Mouse (Mus musculus): Measurements from ENCODE around the gene Ier3. TPM values are rescaled to one million over a fixed set of nuclear protein-coding genes. Genes with fewer than 3 reads are reported as not detected.

Gene Ier3
- total RNA-seq (2023), result 2.2 TPM

GRCm38 (mm10) chr17:35821439-35822430, at the start of gene Ier3:
TSS of gene Ier3 (plus strand) at chr17:35821684.

DNA sequence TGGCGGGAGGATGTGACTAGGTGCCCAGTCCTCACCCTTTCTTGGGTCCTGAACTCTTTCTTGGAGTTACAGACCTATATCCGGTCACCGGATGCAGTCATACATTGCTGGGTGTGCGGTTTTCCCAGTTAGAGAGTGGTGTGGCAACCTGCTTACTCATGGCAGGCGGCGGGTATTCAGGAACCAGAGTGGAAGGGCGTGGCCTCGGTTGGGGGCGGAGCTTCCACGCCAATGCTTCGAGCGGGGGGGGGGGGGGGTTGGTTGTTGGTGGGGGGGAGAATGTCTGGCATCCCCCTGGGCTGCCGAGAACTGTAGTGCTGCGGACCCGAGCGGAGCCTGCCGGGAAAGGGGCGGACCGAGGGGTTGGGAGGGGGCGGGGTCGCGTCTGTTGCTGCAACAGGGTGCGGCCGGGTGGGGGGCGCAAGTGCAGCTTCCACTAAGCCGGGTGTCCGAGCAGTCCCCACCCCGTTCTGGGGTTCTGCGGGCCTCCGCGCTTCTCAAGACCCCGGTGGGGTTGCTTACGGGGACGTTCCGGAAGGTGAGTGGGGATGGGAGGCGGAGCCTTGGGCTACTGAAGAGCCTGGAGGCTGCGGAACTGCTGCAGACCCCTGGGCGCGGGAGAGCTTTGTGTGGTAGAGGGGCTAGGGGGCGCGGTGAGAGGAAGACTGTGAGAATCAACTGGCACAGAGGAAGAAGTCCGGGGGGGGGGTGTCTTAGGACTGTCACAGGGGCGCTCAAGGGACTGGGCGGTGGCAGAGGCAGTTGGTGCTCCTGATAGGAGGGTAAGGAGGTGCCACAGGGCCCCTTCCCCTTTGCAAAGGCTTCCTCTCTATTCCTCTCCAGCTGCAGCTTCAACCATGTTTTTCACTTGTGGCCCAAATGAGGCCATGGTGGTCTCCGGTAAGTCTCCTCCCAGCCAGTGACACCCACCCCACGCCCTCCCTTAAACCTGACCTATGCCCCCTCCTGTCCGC, 1.8 kb downstream of the Ier3 start, which contains the start of gene Flot1:
Gene Flot1 (plus strand): TSS at position 267 of the 974 bp plus-strand sequence.

DNA sequence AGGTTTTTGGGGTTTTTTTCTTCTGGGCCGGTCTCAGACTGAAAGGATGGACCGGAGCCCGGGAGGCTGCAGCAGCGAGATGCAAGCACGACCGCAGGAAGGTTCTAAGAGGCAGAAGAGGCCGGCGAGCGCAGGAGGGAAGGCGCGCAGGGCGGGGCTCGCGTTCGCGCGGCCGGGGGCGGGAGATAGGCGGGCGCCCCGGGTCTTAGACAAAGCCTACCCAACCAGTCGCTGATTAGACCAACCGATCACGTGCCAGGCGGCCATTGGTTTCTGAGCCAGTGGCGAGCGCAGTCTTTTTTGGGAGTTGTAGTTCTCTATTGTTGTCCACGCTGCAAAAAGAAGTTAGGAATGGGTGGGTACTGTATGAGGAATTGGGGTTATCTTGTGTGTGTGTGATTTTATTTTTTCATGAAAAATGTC, 16.6 kb downstream of the Ier3 start, which contains the start of gene Tubb5:
Gene Tubb5 (minus strand): TSS at position 185 of the 423 bp plus-strand sequence.

DNA sequence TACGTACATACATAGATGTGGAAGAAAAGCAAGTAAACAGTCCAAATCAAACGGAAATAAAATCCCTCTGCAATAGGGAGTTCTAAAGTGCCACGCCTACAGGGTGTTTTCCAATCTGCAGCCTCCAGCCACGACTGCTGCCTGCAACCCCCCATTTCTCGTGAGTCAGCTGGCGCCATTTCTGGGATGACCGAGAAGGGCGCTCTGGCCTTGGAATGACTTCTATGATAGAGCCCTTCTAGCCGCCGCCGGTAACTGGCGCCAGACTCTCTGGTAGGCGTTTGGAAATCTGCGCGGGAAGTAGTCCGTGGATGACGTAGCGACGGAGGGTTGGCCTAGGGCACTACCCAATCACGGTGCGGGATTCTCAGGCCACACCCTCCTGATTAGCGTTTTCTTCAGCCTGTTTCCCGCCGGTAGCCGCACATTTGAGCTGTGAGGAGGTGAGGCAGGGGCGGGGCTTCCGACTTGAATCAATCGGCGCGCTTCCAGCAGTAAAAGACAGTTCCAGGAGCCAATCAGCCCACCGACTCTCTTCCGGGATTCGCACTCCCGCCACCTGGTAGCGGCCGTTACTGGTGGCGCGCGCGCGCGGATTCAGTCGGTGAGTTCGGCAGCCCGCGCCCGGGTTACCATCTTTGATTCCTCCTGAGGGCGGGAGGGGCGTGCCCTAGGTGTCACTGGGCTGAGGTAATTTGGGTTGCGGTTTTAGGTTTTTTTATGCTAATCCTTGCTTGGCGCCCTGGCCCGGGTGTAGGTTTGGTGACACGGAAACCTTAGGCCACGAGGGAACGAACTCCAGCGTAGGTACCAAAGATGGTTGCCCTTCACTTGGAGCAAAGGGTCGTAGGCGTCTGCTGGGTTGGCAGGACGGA, 19.8 kb downstream of the Ier3 start, which contains the start of gene Mdc1:
Gene Mdc1 (plus strand): TSS at position 440 of the 875 bp plus-strand sequence.

GRCm38 (mm10) chr17:35861198-35861857, 39.8 kb downstream of the Ier3 start, which contains the start of gene Nrm:
TSS of gene Nrm (plus strand) at chr17:35861318.

DNA sequence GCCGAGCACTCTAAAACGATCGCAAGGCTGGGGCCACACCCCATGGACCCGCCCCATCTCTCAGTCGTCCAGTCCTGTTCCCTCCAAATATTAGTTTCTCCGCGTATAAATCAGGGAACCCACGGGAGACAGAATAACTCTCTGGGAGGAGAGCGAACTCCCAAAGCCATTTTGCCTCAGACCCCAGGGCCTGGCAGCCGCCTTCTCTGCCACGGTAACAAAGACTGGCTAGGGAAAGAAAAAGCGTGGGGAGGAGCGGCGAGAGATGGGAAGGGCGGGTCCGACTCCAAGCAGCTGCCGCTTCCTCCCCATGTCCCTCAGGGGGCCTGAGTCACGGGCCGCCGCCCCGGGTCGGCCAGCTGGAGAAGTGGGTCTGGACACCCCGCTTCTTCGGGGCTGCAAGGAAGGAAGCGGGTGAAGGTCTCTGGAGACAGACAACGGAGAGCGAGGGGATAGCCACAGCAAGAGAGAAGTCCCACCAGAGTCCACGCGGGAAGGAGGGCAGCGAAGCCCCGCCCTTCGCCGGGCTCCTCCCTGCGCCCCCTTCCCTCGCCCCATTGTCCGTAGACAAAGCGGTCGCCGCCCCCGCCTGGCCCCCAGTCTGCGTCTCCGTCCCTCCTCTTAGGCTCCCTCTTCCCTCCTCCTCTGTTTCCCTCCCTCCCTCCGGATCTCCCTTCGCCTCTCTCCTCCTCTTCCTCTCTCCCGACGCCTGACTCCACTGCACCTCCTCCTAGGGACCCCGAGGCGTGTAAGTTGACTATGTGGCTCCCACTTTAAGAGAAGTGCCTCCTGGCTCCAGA, 44.2 kb downstream of the Ier3 start, which contains the start of gene Ppp1r18:
Gene Ppp1r18 (plus strand): TSS at position 113 of the 800 bp plus-strand sequence.

Other genes with a start within 250 kb of the Ier3 start
- not detected for gene Sfta2, start 220.1 kb upstream of the Ier3 start, total RNA-seq (2023)
- gene Gm9573, start 195.0 kb upstream of the Ier3 start, total RNA-seq (2023), result not detected
- not detected for gene Mucl3, start 178.0 kb upstream of the Ier3 start, total RNA-seq (2023)
- 33.4 TPM for gene Vars2, start 154.1 kb upstream of the Ier3 start, total RNA-seq (2023)
- gene Gtf2h4, start 147.9 kb upstream of the Ier3 start, total RNA-seq (2023), result 10.5 TPM
- gene Ddr1, start 117.1 kb upstream of the Ier3 start, total RNA-seq (2023), result 11.4 TPM
- gene Flot1, start 1.5 kb downstream of the Ier3 start, total RNA-seq (2023), result 30.4 TPM
- 454 TPM for gene Tubb5, start 16.6 kb downstream of the Ier3 start, total RNA-seq (2023)
- gene Mdc1, start 19.8 kb downstream of the Ier3 start, total RNA-seq (2023), result 59.9 TPM
- 20.2 TPM for gene Nrm, start 39.6 kb downstream of the Ier3 start, total RNA-seq (2023)
- gene Ppp1r18, start 43.9 kb downstream of the Ier3 start, total RNA-seq (2023), result 210 TPM
- 91.4 TPM for gene Dhx16, start 58.1 kb downstream of the Ier3 start, total RNA-seq (2023)
- 24.5 TPM for gene 2310061I04Rik, start 75.7 kb downstream of the Ier3 start, total RNA-seq (2023)
- gene Atat1, start 88.4 kb downstream of the Ier3 start, total RNA-seq (2023), result 8.4 TPM
- 69.2 TPM for gene Mrps18b, start 94.7 kb downstream of the Ier3 start, total RNA-seq (2023)
- 129 TPM for gene Ppp1r10, start 94.8 kb downstream of the Ier3 start, total RNA-seq (2023)
- 136 TPM for gene Abcf1, start 148.1 kb downstream of the Ier3 start, total RNA-seq (2023)
- 64.9 TPM for gene Gnl1, start 158.2 kb downstream of the Ier3 start, total RNA-seq (2023)
- gene Prr3, start 158.6 kb downstream of the Ier3 start, total RNA-seq (2023), result 61.8 TPM
- 23.7 TPM for gene H2-T24, start 198.9 kb downstream of the Ier3 start, total RNA-seq (2023)
- 257 TPM for gene H2-T23, start 211.2 kb downstream of the Ier3 start, total RNA-seq (2023)
- gene H2-T22, start 221.1 kb downstream of the Ier3 start, total RNA-seq (2023), result 190 TPM
- gene Gm6034, start 221.3 kb downstream of the Ier3 start, total RNA-seq (2023), result 1.1 TPM
- 70.7 TPM for gene Gm11127, start 236.7 kb downstream of the Ier3 start, total RNA-seq (2023)

All from CD4-positive naive resting alpha-beta T cell, adult 76 days (primary cell).